In genomic region chr11:95850898-95851297, GRCm38 (mm10) we compare ENCODE assay signal across 30 mouse cellular contexts. TPM values are rescaled to one million over a fixed set of nuclear protein-coding genes. Genes with fewer than 3 reads are reported as not detected.
DNase-seq lines count a peak whose midpoint lies in the region; ATAC-seq lines count a peak whose summit lies in the region.
"Had no signal": no experiment of that assay in that cellular context is flagged by ENCODE, and none has a peak within 500 bp of the region (broad histone marks: within the 10 kb centered on the region; RNA-seq: fewer than 3 reads in every experiment).

No protein-coding gene starts in this region.

- H3K27ac ChIP-seq in intestine, embryonic 15.5 days = no peak overlapping the region
- H3K27ac ChIP-seq: embryonic facial prominence, embryonic 10.5 days; embryonic facial prominence, embryonic 13.5 days; forebrain, embryonic 12.5 days; forebrain, embryonic 15.5 days; heart, adult 2 months; heart, embryonic 10.5 days; heart, embryonic 13.5 days; hindbrain, embryonic 14.5 days; hindbrain, postnatal 0 days had no signal

- H3K36me3 ChIP-seq in intestine, embryonic 15.5 days = no peaks in the 10 kb centered on the region
- H3K36me3 ChIP-seq: embryonic facial prominence, embryonic 10.5 days; embryonic facial prominence, embryonic 13.5 days; forebrain, embryonic 12.5 days; forebrain, embryonic 15.5 days; heart, embryonic 10.5 days; heart, embryonic 13.5 days had no signal

- no peaks in the 10 kb centered on the region for H3K27me3 ChIP-seq in intestine, embryonic 15.5 days (replicated peaks)
- H3K27me3 ChIP-seq: embryonic facial prominence, embryonic 13.5 days; forebrain, embryonic 15.5 days had no signal

- peak; percentile 73 for ATAC-seq in megakaryocyte, adult 5-6 weeks (ENCODE audit: poor library complexity, severe bottlenecking)
- ATAC-seq in intestine, embryonic 15.5 days = no peak
- ATAC-seq in activated CD4-positive, CD25-positive, alpha-beta regulatory T cell, adult 4 months = no peak
- ATAC-seq: forebrain, embryonic 15.5 days; hindbrain, postnatal 0 days; inflammation-experienced regulatory T-cells, adult 6 months had no signal

- no peaks in the 10 kb centered on the region for H3K4me1 ChIP-seq in intestine, embryonic 15.5 days (replicated peaks)
- H3K4me1 ChIP-seq: embryonic facial prominence, embryonic 10.5 days; embryonic facial prominence, embryonic 13.5 days; forebrain, embryonic 12.5 days; forebrain, embryonic 15.5 days; heart, embryonic 10.5 days; heart, embryonic 13.5 days had no signal

- no peak overlapping the region for H3K9ac ChIP-seq in intestine, embryonic 15.5 days
- H3K9ac ChIP-seq: embryonic facial prominence, embryonic 13.5 days; forebrain, embryonic 12.5 days; forebrain, embryonic 15.5 days; heart, embryonic 13.5 days; hindbrain, embryonic 14.5 days had no signal

- H3K4me2 ChIP-seq in intestine, embryonic 15.5 days (replicated peaks) = no peak overlapping the region
- H3K4me2 ChIP-seq: embryonic facial prominence, embryonic 13.5 days; forebrain, embryonic 12.5 days; forebrain, embryonic 15.5 days; heart, embryonic 13.5 days; hindbrain, embryonic 14.5 days had no signal

- WGBS in intestine, embryonic 15.5 days = 73% methylated on average over 2 of the region's 2 CpGs

- peak; percentile 42 for DNase-seq in adrenal gland, postnatal 10 days
- no peak for DNase-seq in adrenal gland, postnatal 36 days
- DNase-seq in lung, postnatal 36 days = peak; percentile 60
- DNase-seq in lung, postnatal 14 days = no peak
- DNase-seq in kidney, adult 8-10 months = no peak
- DNase-seq: adrenal gland, adult 2 months; adrenal gland, postnatal 25 days; cerebellum, adult 11-12 months; cerebellum, adult 8-10 months; cerebellum, postnatal 10 days; cerebellum, postnatal 36 days; embryo, embryonic 11 days; gastrocnemius, postnatal 25 days; heart, adult 2 months; heart, postnatal 14 days; heart, postnatal 4 days had no signal

- H3K9me3 ChIP-seq in intestine, embryonic 15.5 days = no peaks in the 10 kb centered on the region
- H3K9me3 ChIP-seq: embryonic facial prominence, embryonic 10.5 days; embryonic facial prominence, embryonic 13.5 days; forebrain, embryonic 12.5 days; heart, embryonic 10.5 days; heart, embryonic 13.5 days had no signal

- no peak overlapping the region for H3K4me3 ChIP-seq in intestine, embryonic 15.5 days (replicated peaks)
- H3K4me3 ChIP-seq: embryonic facial prominence, embryonic 10.5 days; embryonic facial prominence, embryonic 13.5 days; erythroblast, embryonic 14.5 days; forebrain, embryonic 12.5 days; forebrain, embryonic 15.5 days; heart, adult 2 months; heart, embryonic 10.5 days; heart, embryonic 13.5 days had no signal

RNA-seq across cellular contexts. Expression of gene Abi3, which starts 8.6 kb away (rescaled TPM):
- 10 to 100 TPM; 11.5 to 14.8 TPM for total RNA-seq in adrenal gland, postnatal 10 days (2021)
- total RNA-seq in adrenal gland, postnatal 36 days (2021) = 10 to 100 TPM; 11.3 to 19.3 TPM
- total RNA-seq in megakaryocyte, adult 5-6 weeks (2015) = 14.7 and 19.8 TPM in 2 replicates
- 13.7 and 20.0 TPM in 2 replicates for total RNA-seq in megakaryocyte, adult 5-6 weeks (2017)
- polyA plus RNA-seq in intestine, embryonic 15.5 days (2015; fragmentation: Nextera tagmentation; extraction: Ambion mirVana) = 9.5 and 10.0 TPM in 2 replicates
- 10 to 100 TPM; 58.8 to 59.2 TPM for polyA plus RNA-seq in activated CD4-positive, CD25-positive, alpha-beta regulatory T cell, adult 4 months (2017; shearing (Covaris generic))

RNA-seq across cellular contexts. Expression of gene Gngt2, which starts 13.9 kb away (rescaled TPM):
- 10 to 100 TPM; 21.9 to 22.9 TPM for total RNA-seq in adrenal gland, postnatal 10 days (2021)
- total RNA-seq in adrenal gland, postnatal 36 days (2021) = 10 to 100 TPM; 14.3 to 30.9 TPM
- 92.0 and 95.7 TPM in 2 replicates for total RNA-seq in megakaryocyte, adult 5-6 weeks (2015)
- 64.0 and 66.6 TPM in 2 replicates for total RNA-seq in megakaryocyte, adult 5-6 weeks (2017)
- 20.3 and 21.7 TPM in 2 replicates for polyA plus RNA-seq in intestine, embryonic 15.5 days (2015; fragmentation: Nextera tagmentation; extraction: Ambion mirVana)
- 10 to 100 TPM; 47.5 to 58.4 TPM for polyA plus RNA-seq in activated CD4-positive, CD25-positive, alpha-beta regulatory T cell, adult 4 months (2017; shearing (Covaris generic))

RNA-seq across cellular contexts. Expression of gene Phospho1, which starts 26.6 kb away (rescaled TPM):
- 100 to 1,000 TPM; 204 to 243 TPM for total RNA-seq in adrenal gland, postnatal 10 days (2021)
- total RNA-seq in adrenal gland, postnatal 36 days (2021) = 100 to 1,000 TPM; 119 to 160 TPM
- 12.6 and 17.3 TPM in 2 replicates for total RNA-seq in megakaryocyte, adult 5-6 weeks (2015)
- total RNA-seq in megakaryocyte, adult 5-6 weeks (2017) = 2.3 TPM in 1 of 2 replicates, not detected in the other
- polyA plus RNA-seq in intestine, embryonic 15.5 days (2015; fragmentation: Nextera tagmentation; extraction: Ambion mirVana) = 0.55 and 0.56 TPM in 2 replicates
- polyA plus RNA-seq in activated CD4-positive, CD25-positive, alpha-beta regulatory T cell, adult 4 months (2017; shearing (Covaris generic)) = not detected
- polyA plus RNA-seq: embryonic facial prominence, embryonic 10.5 days; forebrain, embryonic 12.5 days; forebrain, embryonic 15.5 days; hindbrain, embryonic 11.5 days; inflammation-experienced regulatory T-cells, adult 6 months had no signal

Comparison
In these comparisons a context has a peak if more than half of its experiments do, and no peak if none do; other contexts are left out.
1. DNase-seq: peak in adrenal gland, postnatal 10 days (single experiment) and lung, postnatal 36 days (single experiment); none in adrenal gland, postnatal 36 days (0 of 2), lung, postnatal 14 days (single experiment) and kidney, adult 8-10 months (0 of 2).
2. RNA of gene Phospho1, which starts 26.6 kb away (total RNA-seq): 204 to 243 TPM in adrenal gland, postnatal 10 days and 119 to 160 TPM in adrenal gland, postnatal 36 days; 2.3 to 17.3 TPM in megakaryocyte, adult 5-6 weeks; every median in the first group is over 4 times any median in the second.